Mouse (Mus musculus) hindbrain, embryonic 11.5 days (tissue): ENCODE results near the gene Epm2aip1. TPM values are rescaled to one million over a fixed set of nuclear protein-coding genes. Genes with fewer than 3 reads are reported as not detected.
A peak's percentile ranks its signal among the peaks of the same experiment; 100 is the strongest.

ENCODE experiments used
- ATAC-seq: fragments of 200-750 bp; cut with Nextera tagmentation; 2 replicates; pipeline ENCODE4 v1.8.0; 2017; ENCODE audit warnings: mild to moderate bottlenecking, moderate TSS enrichment, moderate library complexity; ENCODE audit not compliant: low FRiP score
- DNase-seq: peaks from one replicate; pipeline ENCODE4 v3.0.0-alpha.2; 2015; ENCODE audit warnings: low spot score
- H3K27ac ChIP-seq: fragments of 300-500 bp; sonication (generic); 2 replicates; pipeline ENCODE4 v1.5.1; 2014; ENCODE audit warnings: mild to moderate bottlenecking, low read depth, low read length
- H3K27me3 ChIP-seq: fragments of 300-500 bp; sonication (generic); 2 replicates; pipeline ENCODE4 v1.6.1; 2014; ENCODE audit warnings: mild to moderate bottlenecking, low read length, moderate library complexity, mixed read lengths; ENCODE audit not compliant: control insufficient read depth, insufficient read depth
- H3K36me3 ChIP-seq: fragments of 300-500 bp; sonication (generic); 2 replicates; pipeline ENCODE4 v1.6.1; 2014; ENCODE audit warnings: mild to moderate bottlenecking, low read length, moderate library complexity, mixed read lengths; ENCODE audit not compliant: control insufficient read depth, insufficient read depth
- H3K4me1 ChIP-seq: fragments of 300-500 bp; sonication (generic); replicated peaks from 2 replicates; pipeline ENCODE4 v1.6.1; 2014; ENCODE audit warnings: low read length, mixed read lengths; ENCODE audit not compliant: control insufficient read depth, insufficient read depth
- H3K4me2 ChIP-seq: fragments of 300-500 bp; sonication (generic); replicated peaks from 2 replicates; pipeline ENCODE4 v1.6.1; 2014; ENCODE audit warnings: mild to moderate bottlenecking, low read depth, low read length
- H3K4me3 ChIP-seq: fragments of 300-500 bp; sonication (generic); 2 replicates; pipeline ENCODE4 v1.5.1; 2014; ENCODE audit warnings: low read depth, low read length
- H3K9ac ChIP-seq: fragments of 300-500 bp; sonication (generic); 2 replicates; pipeline ENCODE4 v1.6.1; 2014; ENCODE audit warnings: low read depth, low read length
- H3K9me3 ChIP-seq: fragments of 300-500 bp; sonication (generic); 2 replicates; pipeline ENCODE4 v1.6.1; 2016; ENCODE audit warnings: low read length; ENCODE audit not compliant: control insufficient read depth
- WGBS: fragments of 180-500 bp; shearing (Covaris S2); extraction: QIAGEN DNeasy Blood & Tissue Kit; methylation state at CpG from one replicate; pipeline ENCODE4 v1.1.7; 2014; 5-methylcytosine and 5-hydroxymethylcytosine counted together
- polyA plus RNA-seq: library from polyadenylated mRNA; unstranded; fragments of >200 nt; fragmentation: Nextera tagmentation; extraction: Ambion mirVana; gene quantifications from 2 replicates; pipeline ENCODE4 v1.2.1, GENCODE M21; 2014

Gene Epm2aip1
- polyA plus RNA-seq, 1 experiment from 2014 or later, result 36.3 TPM

- DNase-seq, result no peak
- Histone ChIP-seq H3K4me1 (peaks cover 8% of the 10 kb centered on the region), H3K4me2 (peak overlapping the region; percentile 4; the same call in 1 of the 2 replicates), H3K27me3 (no peaks in the 10 kb centered on the region), H3K4me3 (no peak overlapping the region), H3K9ac (no peak overlapping the region), H3K27ac (no peak overlapping the region), H3K9me3 (no peaks in the 10 kb centered on the region), H3K36me3 (no peaks in the 10 kb centered on the region)
- WGBS, result 94% methylated on average over 1 of the region's 1 CpGs
- ATAC-seq, result no peak
These were observed 2.2 kb downstream of the Epm2aip1 start for GRCm38 (mm10) chr9:111273958-111274357.

DNA sequence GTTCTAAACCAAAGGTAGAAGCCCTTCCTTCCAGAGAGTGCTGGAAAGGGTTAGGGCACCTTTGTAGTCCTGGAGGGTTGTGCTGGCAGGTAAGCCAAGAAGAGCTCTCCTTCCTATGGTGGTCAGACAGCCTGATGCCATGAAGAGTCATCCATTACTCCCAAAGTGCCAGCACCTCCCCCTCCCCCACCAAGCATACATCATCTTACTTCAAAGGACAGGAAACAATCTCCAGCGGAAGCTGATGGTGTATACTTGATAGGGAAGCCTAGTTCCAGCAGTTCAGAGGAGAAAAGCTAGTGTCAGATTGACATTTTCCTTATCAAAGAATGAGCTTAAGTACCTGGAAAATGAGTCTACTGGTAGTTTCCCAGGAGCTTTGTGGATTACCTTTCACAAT is 3.4 kb downstream of the Epm2aip1 start:
- Histone ChIP-seq H3K4me1 (peaks cover 8% of the 10 kb centered on the region), H3K4me2 (no peak overlapping the region; the same call in 1 of the 2 replicates), H3K27me3 (no peaks in the 10 kb centered on the region), H3K9me3 (no peaks in the 10 kb centered on the region), H3K9ac (no peak overlapping the region), H3K36me3 (no peaks in the 10 kb centered on the region), H3K27ac (no peak overlapping the region), H3K4me3 (no peak overlapping the region)
- WGBS, result 60% methylated on average over 1 of the region's 1 CpGs
- ATAC-seq (no peak), DNase-seq (no peak)

DNA sequence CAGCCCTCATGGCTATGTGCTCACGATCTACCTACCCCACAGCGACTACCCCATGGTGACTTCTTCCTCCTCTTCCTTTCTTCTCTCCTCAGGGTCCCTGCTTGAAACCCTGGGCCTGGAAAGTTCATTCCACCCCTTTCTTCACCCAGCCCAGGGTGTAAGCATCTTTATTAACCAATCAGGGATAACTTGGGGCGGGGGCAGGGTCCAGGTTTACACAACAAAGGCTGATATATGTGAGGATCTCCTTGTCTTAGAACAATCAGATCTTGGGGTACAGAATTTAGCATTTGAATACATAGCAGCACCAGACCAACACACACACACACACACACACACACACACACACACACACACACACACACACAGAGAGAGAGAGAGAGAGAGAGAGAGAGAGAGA is 13.3 kb downstream of the Epm2aip1 start:
- H3K27me3 ChIP-seq, result no peaks in the 10 kb centered on the region
- H3K27ac ChIP-seq, result no peak overlapping the region
- H3K4me3 ChIP-seq, result no peak overlapping the region
- DNase-seq (no peak), ATAC-seq (no peak)
- no peak overlapping the region for H3K9ac ChIP-seq
- H3K4me2 ChIP-seq, result no peak overlapping the region
- H3K4me1 ChIP-seq, result peaks cover 5% of the 10 kb centered on the region
- 35% methylated on average over 3 of the region's 3 CpGs for WGBS
- H3K36me3 ChIP-seq, result no peaks in the 10 kb centered on the region
- no peaks in the 10 kb centered on the region for H3K9me3 ChIP-seq

- no peak overlapping the region for H3K4me2 ChIP-seq
- H3K36me3 ChIP-seq, result no peaks in the 10 kb centered on the region
- no peak overlapping the region for H3K9ac ChIP-seq
- H3K4me3 ChIP-seq, result no peak overlapping the region
- ATAC-seq (peak; percentile 38; the same call in 1 of the 2 replicates), DNase-seq (peak; percentile 46)
- 13% methylated on average over 5 of the region's 5 CpGs for WGBS
- peaks cover 5% of the 10 kb centered on the region for H3K4me1 ChIP-seq
- H3K9me3 ChIP-seq, result no peaks in the 10 kb centered on the region
- no peaks in the 10 kb centered on the region for H3K27me3 ChIP-seq
- H3K27ac ChIP-seq, result no peak overlapping the region
These were observed 13.9 kb downstream of the Epm2aip1 start for GRCm38 (mm10) chr9:111285676-111286075.

DNA sequence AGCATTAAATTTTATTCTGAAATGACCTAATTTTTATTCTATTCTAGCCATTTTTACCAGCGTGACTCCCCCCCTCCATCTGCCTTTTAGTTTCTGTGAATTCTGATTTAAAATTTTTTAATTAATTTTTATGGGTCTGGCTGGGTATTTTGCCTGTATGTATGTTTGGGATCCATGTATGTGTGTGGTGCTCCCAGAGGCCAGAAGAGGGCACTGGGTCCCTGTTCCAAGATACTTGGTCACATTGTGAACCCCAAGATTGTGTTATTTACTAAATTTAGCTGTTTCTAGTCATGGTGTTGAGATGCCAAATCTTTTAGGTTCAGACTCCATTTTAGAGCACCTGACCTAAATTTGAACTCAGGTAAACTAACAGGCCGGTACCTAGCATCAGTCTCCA is 14.7 kb downstream of the Epm2aip1 start:
- Histone ChIP-seq H3K27ac (no peak overlapping the region), H3K9me3 (no peaks in the 10 kb centered on the region), H3K4me1 (peaks cover 5% of the 10 kb centered on the region), H3K36me3 (no peaks in the 10 kb centered on the region), H3K27me3 (no peaks in the 10 kb centered on the region), H3K4me3 (no peak overlapping the region), H3K9ac (no peak overlapping the region), H3K4me2 (no peak overlapping the region)
- DNase-seq, result no peak
- no peak for ATAC-seq
- WGBS, result 78% methylated on average over 2 of the region's 2 CpGs

- H3K9ac ChIP-seq, result no peak overlapping the region
- H3K9me3 ChIP-seq, result no peaks in the 10 kb centered on the region
- H3K4me3 ChIP-seq, result no peak overlapping the region
- H3K4me2 ChIP-seq, result no peak overlapping the region
- 93% methylated on average over 4 of the region's 4 CpGs for WGBS
- no peaks in the 10 kb centered on the region for H3K27me3 ChIP-seq
- no peak overlapping the region for H3K27ac ChIP-seq
- DNase-seq (no peak), ATAC-seq (no peak)
- peaks cover 5% of the 10 kb centered on the region for H3K4me1 ChIP-seq
- H3K36me3 ChIP-seq, result no peaks in the 10 kb centered on the region
These were observed 16.2 kb downstream of the Epm2aip1 start for GRCm38 (mm10) chr9:111287956-111288355.

DNA sequence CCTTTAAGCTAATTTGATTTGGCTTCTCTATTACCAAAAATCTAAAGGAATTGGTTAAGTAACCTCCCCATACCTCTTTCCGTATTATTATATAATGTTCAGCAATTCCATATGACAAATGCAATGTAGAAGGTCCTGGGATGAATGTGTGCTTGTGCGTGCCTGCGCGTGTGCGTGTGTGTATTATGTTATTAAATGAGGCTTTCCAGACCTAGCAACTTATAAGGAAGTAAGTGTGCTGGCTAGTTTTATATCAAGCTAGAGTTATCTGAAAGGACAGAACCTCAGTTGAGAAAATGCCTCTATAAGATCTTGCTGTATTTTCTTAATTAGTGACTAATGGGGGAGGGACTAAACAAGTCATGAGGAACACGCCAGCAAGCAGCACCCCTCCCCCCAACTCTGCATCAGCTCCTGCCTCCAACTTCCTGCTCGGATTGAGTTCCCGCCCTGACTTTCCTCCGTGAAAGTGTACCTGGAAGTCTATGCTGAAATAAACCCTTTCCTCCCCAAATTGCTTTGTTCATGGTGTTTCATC is 17.6 kb downstream of the Epm2aip1 start:
- DNase-seq, result no peak
- ATAC-seq, result peak; percentile 18; the same call in 1 of the 2 replicates

GRCm38 (mm10) chr9:111289832-111290339 is 18.2 kb downstream of the Epm2aip1 start:
- H3K27me3 ChIP-seq, result no peaks in the 10 kb centered on the region
- peaks cover 5% of the 10 kb centered on the region for H3K4me1 ChIP-seq
- no peaks in the 10 kb centered on the region for H3K36me3 ChIP-seq
- H3K4me2 ChIP-seq, result no peak overlapping the region
- H3K9ac ChIP-seq, result no peak overlapping the region
- H3K27ac ChIP-seq, result no peak overlapping the region
- ATAC-seq (peak; percentile 65; the same call in 1 of the 2 replicates), DNase-seq (peak; percentile 96)
- 17% methylated on average over 21 of the region's 21 CpGs for WGBS
- no peaks in the 10 kb centered on the region for H3K9me3 ChIP-seq
- no peak overlapping the region for H3K4me3 ChIP-seq

More for the DNA sequence above, 17.6 kb downstream of the Epm2aip1 start:
- Histone ChIP-seq H3K9ac (no peak overlapping the region), H3K4me1 (peaks cover 5% of the 10 kb centered on the region), H3K4me3 (no peak overlapping the region), H3K27me3 (no peaks in the 10 kb centered on the region), H3K27ac (no peak overlapping the region), H3K9me3 (no peaks in the 10 kb centered on the region), H3K4me2 (no peak overlapping the region), H3K36me3 (no peaks in the 10 kb centered on the region)
- WGBS, result 57% methylated on average over 9 of the region's 9 CpGs

DNA sequence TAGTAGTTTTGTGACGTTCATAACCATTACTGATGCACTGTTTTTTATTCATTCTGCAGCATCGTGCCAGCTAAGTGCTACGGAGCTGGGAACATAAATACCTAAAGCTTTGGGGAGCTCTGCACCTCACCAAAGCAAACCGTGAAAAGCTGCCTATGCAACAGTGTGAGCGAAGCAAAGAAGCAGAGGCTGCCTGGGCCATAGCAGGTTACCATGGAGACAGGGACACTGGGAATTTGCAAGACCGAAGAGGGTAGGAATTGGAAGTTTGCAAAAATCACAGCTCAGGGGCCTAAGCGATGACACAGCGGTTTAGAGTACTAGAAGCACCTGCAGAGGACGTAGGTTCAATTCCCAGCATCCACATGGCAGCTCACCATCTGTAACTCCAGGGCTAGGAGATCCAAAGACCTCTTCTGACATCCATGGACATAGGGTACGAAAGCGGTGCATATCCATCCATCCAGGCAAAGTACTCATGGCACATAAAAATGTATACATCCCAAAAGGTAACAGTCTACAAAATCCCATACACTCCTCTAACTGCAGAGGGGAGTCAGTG is 18.9 kb downstream of the Epm2aip1 start:
- H3K9ac ChIP-seq, result no peak overlapping the region
- no peaks in the 10 kb centered on the region for H3K9me3 ChIP-seq
- DNase-seq (no peak), ATAC-seq (no peak)
- 75% methylated on average over 11 of the region's 11 CpGs for WGBS
- H3K36me3 ChIP-seq, result no peaks in the 10 kb centered on the region
- H3K4me2 ChIP-seq, result no peak overlapping the region
- peaks cover 2% of the 10 kb centered on the region for H3K4me1 ChIP-seq
- no peak overlapping the region for H3K4me3 ChIP-seq
- H3K27ac ChIP-seq, result no peak overlapping the region
- no peaks in the 10 kb centered on the region for H3K27me3 ChIP-seq
